Mouse (Mus musculus): ENCODE results near the gene Trpm2. TPM values are rescaled to one million over a fixed set of nuclear protein-coding genes. Genes with fewer than 3 reads are reported as not detected.

Gene Trpm2
- total and polyA plus RNA-seq, 3 experiments = 0.14 to 4.1 (median 0.55) TPM

- Histone ChIP-seq H3K36me3 (replicated peaks) (no peaks in the 10 kb centered on the region), H3K4me1 (ENCODE audit: insufficient read depth, low read depth, low read length) (no peaks in the 10 kb centered on the region), H3K4me3 (ENCODE audit: low read depth, low read length) (no peak overlapping the region), H3K9me3 (replicated peaks) (no peaks in the 10 kb centered on the region), H3K27me3 (ENCODE audit: insufficient read depth, low read length) (no peaks in the 10 kb centered on the region; the same call in 1 of the 2 replicates)
- TF ChIP-seq CTCF (IDR thresholded peaks at IDR 0.05; ENCODE audit: low read depth, low read length) (no peak), GATA2 (IDR thresholded peaks at IDR 0.05; ENCODE audit: borderline replicate concordance, low read depth, low read length) (no peak), POLR2AphosphoS5 (IDR thresholded peaks at IDR 0.05; ENCODE audit: insufficient replicate concordance, low read depth, low read length) (no peak), TAL1 (conservative IDR thresholded peaks at IDR 0.05; ENCODE audit: low read depth, low read length) (no peak), GATA1 (IDR thresholded peaks at IDR 0.05; ENCODE audit: borderline replicate concordance, low read length) (no peak)
- ATAC-seq (ENCODE audit: extremely low read depth, insufficient number of reproducible peaks, low FRiP score, poor library complexity, severe bottlenecking) (no peak), DNase-seq (ENCODE audit: low spot score) (no peak)
Observed at GRCm38 (mm10) chr10:77864067-77864761, 106.1 kb downstream of the Trpm2 start.

GRCm38 (mm10) chr10:77861675-77862074 is 108.7 kb downstream of the Trpm2 start, which contains the start of gene Gm3285:
Gm3285 (plus strand) TSS chr10:77861975.
- ATAC-seq (ENCODE audit: extremely low read depth, insufficient number of reproducible peaks, low FRiP score, poor library complexity, severe bottlenecking) = no peak
- H3K27me3 ChIP-seq (ENCODE audit: insufficient read depth, low read length) = no peaks in the 10 kb centered on the region; the same call in 1 of the 2 replicates
- no peak for DNase-seq (ENCODE audit: low spot score)
- H3K4me1 ChIP-seq (ENCODE audit: insufficient read depth, low read depth, low read length) = no peaks in the 10 kb centered on the region
- no peak for TF ChIP-seq TAL1 (conservative IDR thresholded peaks at IDR 0.05; ENCODE audit: low read depth, low read length)
- TF ChIP-seq GATA2 (IDR thresholded peaks at IDR 0.05; ENCODE audit: borderline replicate concordance, low read depth, low read length) = no peak
- TF ChIP-seq POLR2AphosphoS5 (IDR thresholded peaks at IDR 0.05; ENCODE audit: insufficient replicate concordance, low read depth, low read length) = no peak
- TF ChIP-seq CTCF (IDR thresholded peaks at IDR 0.05; ENCODE audit: low read depth, low read length) = no peak
- TF ChIP-seq GATA1 (IDR thresholded peaks at IDR 0.05; ENCODE audit: borderline replicate concordance, low read length) = no peak
- H3K9me3 ChIP-seq (replicated peaks) = no peaks in the 10 kb centered on the region
- H3K36me3 ChIP-seq (replicated peaks) = no peaks in the 10 kb centered on the region
- no peak within 1 kb of the TSS for H3K4me3 ChIP-seq (ENCODE audit: low read depth, low read length)

Other genes starting within 250 kb of the Trpm2 start
Only the 20 nearest of the 26 such genes appear.
- gene Gm3238, start 199.2 kb downstream of the Trpm2 start, total RNA-seq (2014; fragmentation: Nextera tagmentation) = not detected in 2 replicates
- gene Gm3238, start 199.2 kb downstream of the Trpm2 start, total RNA-seq (2017) = 0.22 TPM in 1 of 2 replicates, not detected in the other
- not detected in 2 replicates for gene Gm3238, start 199.2 kb downstream of the Trpm2 start, polyA plus RNA-seq (2012)
- not detected in 2 replicates for gene Gm7138, start 193.6 kb downstream of the Trpm2 start, total RNA-seq (2014; fragmentation: Nextera tagmentation)
- 0.33 TPM in 1 of 2 replicates, not detected in the other for gene Gm7138, start 193.6 kb downstream of the Trpm2 start, total RNA-seq (2017)
- not detected in 2 replicates for gene Gm7138, start 193.6 kb downstream of the Trpm2 start, polyA plus RNA-seq (2012)
- gene Gm3250, start 188.0 kb downstream of the Trpm2 start, total RNA-seq (2014; fragmentation: Nextera tagmentation) = not detected in 2 replicates
- gene Gm3250, start 188.0 kb downstream of the Trpm2 start, total RNA-seq (2017) = not detected in 2 replicates
- gene Gm3250, start 188.0 kb downstream of the Trpm2 start, polyA plus RNA-seq (2012) = not detected in 2 replicates
- gene Gm7137, start 182.4 kb downstream of the Trpm2 start, total RNA-seq (2014; fragmentation: Nextera tagmentation) = not detected in 2 replicates
- gene Gm7137, start 182.4 kb downstream of the Trpm2 start, total RNA-seq (2017) = not detected in 2 replicates
- not detected in 2 replicates for gene Gm7137, start 182.4 kb downstream of the Trpm2 start, polyA plus RNA-seq (2012)
- not detected in 2 replicates for gene Gm9639, start 175.5 kb downstream of the Trpm2 start, total RNA-seq (2014; fragmentation: Nextera tagmentation)
- not detected in 2 replicates for gene Gm9639, start 175.5 kb downstream of the Trpm2 start, total RNA-seq (2017)
- not detected in 2 replicates for gene Gm9639, start 175.5 kb downstream of the Trpm2 start, polyA plus RNA-seq (2012)
- gene Gm19668, start 171.4 kb downstream of the Trpm2 start, total RNA-seq (2014; fragmentation: Nextera tagmentation) = not detected in 2 replicates
- 0.16 TPM in 1 of 2 replicates, not detected in the other for gene Gm19668, start 171.4 kb downstream of the Trpm2 start, total RNA-seq (2017)
- gene Gm19668, start 171.4 kb downstream of the Trpm2 start, polyA plus RNA-seq (2012) = not detected in 2 replicates
- gene Gm9507, start 158.7 kb downstream of the Trpm2 start, total RNA-seq (2014; fragmentation: Nextera tagmentation) = not detected in 2 replicates
- gene Gm9507, start 158.7 kb downstream of the Trpm2 start, total RNA-seq (2017) = not detected in 2 replicates
- not detected in 2 replicates for gene Gm9507, start 158.7 kb downstream of the Trpm2 start, polyA plus RNA-seq (2012)
- gene Gm2696, start 155.9 kb downstream of the Trpm2 start, total RNA-seq (2014; fragmentation: Nextera tagmentation) = not detected in 2 replicates
- gene Gm2696, start 155.9 kb downstream of the Trpm2 start, total RNA-seq (2017) = not detected in 2 replicates
- gene Gm2696, start 155.9 kb downstream of the Trpm2 start, polyA plus RNA-seq (2012) = not detected in 2 replicates
- gene Krtap10-4, start 143.5 kb downstream of the Trpm2 start, total RNA-seq (2014; fragmentation: Nextera tagmentation) = not detected in 2 replicates
- gene Krtap10-4, start 143.5 kb downstream of the Trpm2 start, total RNA-seq (2017) = not detected in 2 replicates
- not detected in 2 replicates for gene Krtap10-4, start 143.5 kb downstream of the Trpm2 start, polyA plus RNA-seq (2012)
- gene Krtap10-10, start 134.6 kb downstream of the Trpm2 start, total RNA-seq (2014; fragmentation: Nextera tagmentation) = not detected in 2 replicates
- 0.49 TPM in 1 of 2 replicates, not detected in the other for gene Krtap10-10, start 134.6 kb downstream of the Trpm2 start, total RNA-seq (2017)
- not detected in 2 replicates for gene Krtap10-10, start 134.6 kb downstream of the Trpm2 start, polyA plus RNA-seq (2012)
- gene Gm36176, start 123.8 kb downstream of the Trpm2 start, total RNA-seq (2014; fragmentation: Nextera tagmentation) = not detected in 2 replicates
- gene Gm36176, start 123.8 kb downstream of the Trpm2 start, total RNA-seq (2017) = not detected in 2 replicates
- not detected in 2 replicates for gene Gm36176, start 123.8 kb downstream of the Trpm2 start, polyA plus RNA-seq (2012)
- not detected in 2 replicates for gene Gm10318, start 117.7 kb downstream of the Trpm2 start, total RNA-seq (2014; fragmentation: Nextera tagmentation)
- 0.23 TPM in 1 of 2 replicates, not detected in the other for gene Gm10318, start 117.7 kb downstream of the Trpm2 start, total RNA-seq (2017)
- gene Gm10318, start 117.7 kb downstream of the Trpm2 start, polyA plus RNA-seq (2012) = not detected in 2 replicates
- not detected in 2 replicates for gene Gm3285, start 108.6 kb downstream of the Trpm2 start, total RNA-seq (2014; fragmentation: Nextera tagmentation)
- gene Gm3285, start 108.6 kb downstream of the Trpm2 start, total RNA-seq (2017) = not detected in 2 replicates
- not detected in 2 replicates for gene Gm3285, start 108.6 kb downstream of the Trpm2 start, polyA plus RNA-seq (2012)
- gene Lrrc3, start 68.0 kb downstream of the Trpm2 start, total RNA-seq (2014; fragmentation: Nextera tagmentation) = not detected in 2 replicates
- 0.05 and 0.06 TPM in 2 replicates for gene Lrrc3, start 68.0 kb downstream of the Trpm2 start, total RNA-seq (2017)
- gene Lrrc3, start 68.0 kb downstream of the Trpm2 start, polyA plus RNA-seq (2012) = 0.01 TPM in 1 of 2 replicates, not detected in the other
- 6.9 and 13.6 TPM in 2 replicates for gene 1810043G02Rik, start 8.0 kb upstream of the Trpm2 start, total RNA-seq (2014; fragmentation: Nextera tagmentation)
- 10.1 and 10.9 TPM in 2 replicates for gene 1810043G02Rik, start 8.0 kb upstream of the Trpm2 start, total RNA-seq (2017)
- gene 1810043G02Rik, start 8.0 kb upstream of the Trpm2 start, polyA plus RNA-seq (2012) = 27.1 and 30.3 TPM in 2 replicates
- gene Pfkl, start 39.5 kb upstream of the Trpm2 start, total RNA-seq (2014; fragmentation: Nextera tagmentation) = 38.5 and 48.7 TPM in 2 replicates
- 89.1 and 92.7 TPM in 2 replicates for gene Pfkl, start 39.5 kb upstream of the Trpm2 start, total RNA-seq (2017)
- gene Pfkl, start 39.5 kb upstream of the Trpm2 start, polyA plus RNA-seq (2012) = 182 and 214 TPM in 2 replicates
- not detected in 2 replicates for gene Dnmt3l, start 71.4 kb upstream of the Trpm2 start, total RNA-seq (2014; fragmentation: Nextera tagmentation)
- gene Dnmt3l, start 71.4 kb upstream of the Trpm2 start, total RNA-seq (2017) = 0.16 TPM in 1 of 2 replicates, not detected in the other
- gene Dnmt3l, start 71.4 kb upstream of the Trpm2 start, polyA plus RNA-seq (2012) = not detected in 2 replicates
- not detected in 2 replicates for gene Aire, start 73.0 kb upstream of the Trpm2 start, total RNA-seq (2014; fragmentation: Nextera tagmentation)
- not detected in 2 replicates for gene Aire, start 73.0 kb upstream of the Trpm2 start, total RNA-seq (2017)
- gene Aire, start 73.0 kb upstream of the Trpm2 start, polyA plus RNA-seq (2012) = 0.10 and 0.17 TPM in 2 replicates
- not detected in 2 replicates for gene Icosl, start 98.7 kb upstream of the Trpm2 start, total RNA-seq (2014; fragmentation: Nextera tagmentation)
- 0.12 and 0.22 TPM in 2 replicates for gene Icosl, start 98.7 kb upstream of the Trpm2 start, total RNA-seq (2017)
- not detected in 2 replicates for gene Icosl, start 98.7 kb upstream of the Trpm2 start, polyA plus RNA-seq (2012)
- gene D10Jhu81e, start 199.2 kb upstream of the Trpm2 start, total RNA-seq (2014; fragmentation: Nextera tagmentation) = 26.9 and 36.3 TPM in 2 replicates
- gene D10Jhu81e, start 199.2 kb upstream of the Trpm2 start, total RNA-seq (2017) = 106 and 128 TPM in 2 replicates
- 88.4 and 100 TPM in 2 replicates for gene D10Jhu81e, start 199.2 kb upstream of the Trpm2 start, polyA plus RNA-seq (2012)